Mouse (Mus musculus) activated CD4-positive, CD25-positive, alpha-beta regulatory T cell, adult 4 months (primary cell): Measurements from ENCODE around the gene Syne1. TPM values are rescaled to one million over a fixed set of nuclear protein-coding genes. Genes with fewer than 3 reads are reported as not detected.

Experiments used
- ATAC-seq: one replicate; pipeline ENCODE4 v1.8.0; 2017
- polyA plus RNA-seq, 2 experiments: library from polyadenylated mRNA; unstranded; fragments of 100-300 nt; shearing (Covaris generic); gene quantifications; one replicate each; pipeline ENCODE4 v1.2.1; 2017

Syne1 gene
- polyA plus RNA-seq, 2 experiments from 2014 or later, result 14.7 to 17.8 TPM

DNA sequence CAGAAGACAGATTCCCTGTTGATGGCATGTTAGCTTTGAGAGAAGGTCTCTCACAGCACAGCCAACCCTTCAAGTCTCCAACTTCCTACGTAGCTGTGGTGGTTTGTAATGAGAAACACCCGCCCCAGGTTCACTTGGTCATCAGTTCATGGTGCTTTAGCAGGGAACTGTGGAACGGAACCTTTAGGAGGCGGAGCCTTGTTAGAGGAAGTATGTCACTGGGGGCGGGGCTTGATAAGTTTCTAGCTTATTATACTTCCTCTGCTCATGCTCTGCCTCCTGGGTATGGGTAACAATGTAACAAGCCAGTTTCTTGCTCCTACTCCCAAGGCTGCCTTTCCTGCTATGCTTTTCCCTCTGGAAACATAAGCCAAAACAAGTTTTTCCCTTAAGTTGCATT is 505.6 kb downstream of the Syne1 start:
- ATAC-seq, result no peak

GRCm38 (mm10) chr10:5045213-5045612 is 506.1 kb downstream of the Syne1 start:
- ATAC-seq, result no peak

GRCm38 (mm10) chr10:5044481-5044880 is 506.8 kb downstream of the Syne1 start:
- ATAC-seq, result no peak

DNA sequence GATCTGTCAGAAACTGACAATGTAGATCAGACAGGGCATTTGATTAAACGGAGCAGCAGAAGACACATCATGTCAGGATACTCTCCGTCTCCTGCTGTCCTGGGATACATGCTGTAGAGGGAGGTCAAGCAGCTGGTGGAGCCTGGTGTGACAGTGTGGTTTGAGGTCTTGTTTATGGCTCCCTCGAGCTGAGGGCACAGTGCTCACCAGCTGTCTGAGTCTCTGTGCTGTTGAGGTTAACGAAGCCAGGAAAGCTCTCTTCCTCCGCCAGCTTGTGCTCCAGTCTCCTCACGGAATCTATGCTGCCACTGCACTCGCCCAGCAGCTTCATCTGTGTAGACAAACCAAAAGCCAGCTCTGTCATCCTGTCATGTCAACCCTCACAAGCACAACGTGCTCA is 510.0 kb downstream of the Syne1 start:
- ATAC-seq, result no peak

GRCm38 (mm10) chr10:5032192-5033048 is 518.9 kb downstream of the Syne1 start:
- no peak for ATAC-seq

- ATAC-seq, result no peak
Observed at GRCm38 (mm10) chr10:5029883-5030282, 521.4 kb downstream of the Syne1 start.

GRCm38 (mm10) chr10:5029161-5029560 is 522.1 kb downstream of the Syne1 start:
- no peak for ATAC-seq

GRCm38 (mm10) chr10:5028301-5028700 is 523.0 kb downstream of the Syne1 start:
- ATAC-seq, result no peak

- no peak for ATAC-seq
Observed at GRCm38 (mm10) chr10:5027208-5027607, 524.1 kb downstream of the Syne1 start.

DNA sequence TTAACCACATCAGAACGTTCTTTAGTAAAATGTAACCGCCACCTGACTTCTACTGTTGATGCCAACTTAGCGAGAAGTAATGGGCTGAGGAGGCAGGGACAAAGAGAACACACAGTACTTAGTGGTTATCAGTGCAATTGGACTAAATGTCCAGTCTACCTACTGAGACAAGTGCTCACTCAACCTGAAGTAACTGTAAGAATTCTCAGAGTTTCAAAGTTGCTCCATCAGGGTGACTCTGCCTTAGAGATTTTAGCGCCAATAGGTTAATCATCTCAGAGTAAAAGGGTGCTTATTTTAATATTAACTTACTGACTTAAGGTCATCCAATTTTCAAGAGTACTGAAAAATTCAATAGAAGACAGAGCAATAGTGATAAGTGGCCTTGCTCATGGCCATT is 525.4 kb downstream of the Syne1 start:
- no peak for ATAC-seq

- ATAC-seq, result no peak
Observed at GRCm38 (mm10) chr10:5017148-5017547, 534.1 kb downstream of the Syne1 start.

DNA sequence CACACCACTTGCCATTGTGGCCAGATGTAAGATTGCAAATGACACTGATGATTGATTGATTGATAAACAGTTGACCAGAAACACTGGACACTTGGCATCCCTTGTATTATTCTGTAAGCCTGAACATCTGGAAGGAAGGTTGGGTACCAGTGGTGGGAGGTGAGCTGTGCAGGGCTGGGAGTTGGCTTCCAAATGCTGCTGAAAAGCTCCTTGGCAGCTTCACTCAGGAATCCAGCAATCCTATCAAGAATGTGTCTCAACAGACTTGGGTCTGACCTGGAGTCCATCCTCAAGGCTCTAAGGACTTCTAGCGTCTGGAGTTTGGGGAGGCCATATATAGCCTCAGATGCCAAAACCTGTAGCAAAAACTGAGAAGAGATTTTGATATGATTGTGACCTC is 536.3 kb downstream of the Syne1 start:
- ATAC-seq, result no peak

DNA sequence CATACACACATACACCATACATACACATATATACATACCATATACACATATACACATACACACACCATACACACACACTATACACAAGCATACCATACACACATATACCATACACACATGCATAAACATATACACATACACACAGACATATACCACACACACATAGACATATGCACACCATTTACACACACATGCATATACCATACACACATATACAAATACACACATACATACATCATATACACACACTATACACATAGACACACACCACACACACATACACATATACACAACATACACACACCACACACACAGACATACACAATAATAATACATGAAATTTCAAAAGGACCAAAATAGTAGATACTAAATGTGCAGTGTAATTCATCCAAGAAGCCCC is 539.3 kb downstream of the Syne1 start:
- no peak for ATAC-seq

DNA sequence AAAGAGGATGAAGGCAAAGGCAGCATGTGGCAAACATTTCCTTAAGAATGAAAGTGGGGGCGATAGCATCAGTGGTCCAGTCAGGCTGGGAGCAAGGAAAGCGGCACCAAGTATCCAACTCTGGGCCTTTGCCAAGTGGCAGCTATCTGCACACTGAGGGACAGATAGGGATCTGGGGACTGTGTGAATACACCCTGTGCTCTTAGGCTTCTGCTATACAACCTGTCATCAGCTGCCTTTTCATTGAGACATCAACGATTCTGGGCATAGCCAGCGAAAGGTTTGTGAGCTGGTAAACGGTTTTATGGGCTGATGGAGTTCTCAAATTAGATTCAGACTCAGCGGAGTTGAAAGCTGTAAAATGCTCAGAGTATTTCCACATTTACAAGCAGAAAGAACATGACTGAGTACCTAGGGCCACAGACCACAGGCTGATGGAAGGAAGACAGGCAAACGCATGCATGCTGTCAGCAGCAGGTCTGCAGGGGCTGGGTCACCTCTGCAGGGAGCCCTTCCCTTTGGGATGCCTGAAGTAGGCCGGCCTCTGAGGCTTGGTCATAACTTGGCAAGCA is 542.4 kb downstream of the Syne1 start:
- no peak for ATAC-seq

DNA sequence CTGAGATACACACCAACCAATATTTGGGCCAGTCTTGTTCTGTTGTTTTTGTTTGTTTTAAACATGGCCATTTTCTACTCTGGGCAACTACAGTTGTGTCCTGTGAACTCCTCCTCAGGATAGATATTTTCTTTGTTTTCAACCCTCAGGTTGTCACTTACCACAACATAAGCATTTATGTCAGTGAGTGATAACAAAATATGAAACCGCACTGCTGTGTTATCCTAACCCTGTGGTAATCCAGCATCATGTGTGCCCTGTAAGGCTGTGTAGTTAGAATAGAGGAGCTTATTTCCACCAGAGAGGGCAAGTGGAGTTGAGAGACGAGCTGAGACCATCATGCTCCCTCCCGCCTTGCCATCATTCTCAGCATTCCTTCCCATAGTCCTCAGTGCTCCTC is 554.7 kb downstream of the Syne1 start:
- no peak for ATAC-seq

GRCm38 (mm10) chr10:4993802-4994201 is 557.5 kb downstream of the Syne1 start:
- ATAC-seq, result no peak

DNA sequence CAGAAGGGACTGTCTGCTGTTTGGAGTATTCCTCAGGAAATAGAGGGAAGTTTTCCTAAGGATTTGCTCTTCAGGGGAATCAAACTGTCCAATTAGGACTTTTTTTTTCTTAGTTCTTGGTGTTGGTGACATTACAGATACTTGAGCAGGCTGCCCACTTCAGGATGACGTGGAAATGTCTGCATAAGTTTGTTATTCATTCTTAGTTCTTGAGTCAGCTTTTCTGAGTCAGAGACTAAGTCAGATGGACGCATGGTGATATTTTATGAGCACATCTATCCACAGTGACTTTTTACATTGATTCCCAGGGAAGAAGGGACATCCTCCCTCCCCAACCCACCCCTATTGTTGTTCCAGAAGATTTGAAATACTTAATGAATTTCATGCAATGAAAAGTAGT is 567.4 kb downstream of the Syne1 start:
- ATAC-seq, result no peak

DNA sequence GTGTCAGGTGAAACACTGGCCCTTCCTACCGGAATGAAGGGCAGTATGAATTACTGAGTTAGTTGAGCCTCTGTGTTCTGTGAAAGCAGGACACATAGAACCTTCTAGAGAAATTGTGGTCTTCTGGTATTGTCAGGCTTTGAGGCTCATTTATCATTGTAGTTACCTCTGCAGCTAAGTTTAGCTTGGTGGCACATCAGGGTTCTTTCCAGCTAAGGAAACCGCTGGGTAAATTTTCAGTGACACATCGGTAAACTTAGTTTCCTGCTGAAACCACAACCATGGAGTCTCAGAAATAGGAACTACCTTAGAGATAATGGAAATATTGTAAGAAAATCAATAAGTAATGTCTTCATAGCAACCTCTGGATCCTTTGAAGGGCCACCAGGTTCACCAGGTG is 573.9 kb downstream of the Syne1 start:
- ATAC-seq, result no peak

- no peak for ATAC-seq
Observed at GRCm38 (mm10) chr10:4976557-4976956, 574.7 kb downstream of the Syne1 start.

GRCm38 (mm10) chr10:4974246-4974645 is 577.0 kb downstream of the Syne1 start:
- no peak for ATAC-seq

GRCm38 (mm10) chr10:4972026-4972425 is 579.3 kb downstream of the Syne1 start:
- ATAC-seq, result no peak

GRCm38 (mm10) chr10:4971586-4971985 is 579.7 kb downstream of the Syne1 start:
- ATAC-seq, result no peak

DNA sequence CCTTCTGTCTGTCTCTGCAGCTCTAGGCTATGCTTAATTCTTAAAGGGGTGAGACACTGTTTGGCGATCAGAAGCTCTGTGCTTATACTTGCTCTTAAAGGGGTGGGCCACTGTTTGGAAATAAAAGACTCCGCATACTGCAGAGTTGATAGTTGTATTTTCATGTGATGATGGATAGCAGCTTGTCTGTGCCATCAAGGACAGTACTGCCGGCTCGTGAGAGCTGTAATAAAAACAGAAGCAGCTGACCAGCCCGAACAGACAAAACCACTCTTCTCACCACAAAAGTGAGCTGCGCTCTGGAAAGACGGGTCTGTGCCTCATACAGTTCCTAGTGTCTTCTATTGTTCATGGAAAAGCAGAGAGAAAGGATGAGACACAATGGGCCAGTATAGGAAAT is 580.1 kb downstream of the Syne1 start:
- ATAC-seq, result no peak
